Mouse (Mus musculus) spleen, postnatal 14 days (tissue): ENCODE results near the gene Rrp36.

Experiments
- DNase-seq, 2 experiments: peaks; one replicate each; pipeline ENCODE4 v3.0.0; 2021 to 2022; ENCODE audit warnings: low spot score in 2 of 2

Rrp36 gene

DNA sequence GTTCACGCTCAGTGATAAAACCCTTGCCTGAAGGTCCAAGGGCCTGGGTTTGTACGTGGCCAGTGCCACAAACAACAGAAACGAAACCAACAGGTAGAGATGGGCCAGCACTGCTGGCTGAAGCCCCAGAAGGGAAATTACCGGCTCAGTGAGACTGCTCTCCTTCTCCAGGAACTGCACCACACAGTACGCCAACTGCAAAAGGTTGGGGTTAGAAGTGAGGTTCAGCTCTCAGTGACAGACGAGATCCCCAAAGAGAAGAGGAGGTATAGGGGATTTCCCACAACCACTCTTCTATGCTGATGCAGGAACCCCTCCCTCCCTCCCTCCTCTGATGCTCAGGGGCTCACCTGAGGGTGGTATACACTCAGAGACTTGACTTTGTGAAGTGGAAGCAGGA is 11.8 kb upstream of the Rrp36 start:
- DNase-seq, result no peak

DNA sequence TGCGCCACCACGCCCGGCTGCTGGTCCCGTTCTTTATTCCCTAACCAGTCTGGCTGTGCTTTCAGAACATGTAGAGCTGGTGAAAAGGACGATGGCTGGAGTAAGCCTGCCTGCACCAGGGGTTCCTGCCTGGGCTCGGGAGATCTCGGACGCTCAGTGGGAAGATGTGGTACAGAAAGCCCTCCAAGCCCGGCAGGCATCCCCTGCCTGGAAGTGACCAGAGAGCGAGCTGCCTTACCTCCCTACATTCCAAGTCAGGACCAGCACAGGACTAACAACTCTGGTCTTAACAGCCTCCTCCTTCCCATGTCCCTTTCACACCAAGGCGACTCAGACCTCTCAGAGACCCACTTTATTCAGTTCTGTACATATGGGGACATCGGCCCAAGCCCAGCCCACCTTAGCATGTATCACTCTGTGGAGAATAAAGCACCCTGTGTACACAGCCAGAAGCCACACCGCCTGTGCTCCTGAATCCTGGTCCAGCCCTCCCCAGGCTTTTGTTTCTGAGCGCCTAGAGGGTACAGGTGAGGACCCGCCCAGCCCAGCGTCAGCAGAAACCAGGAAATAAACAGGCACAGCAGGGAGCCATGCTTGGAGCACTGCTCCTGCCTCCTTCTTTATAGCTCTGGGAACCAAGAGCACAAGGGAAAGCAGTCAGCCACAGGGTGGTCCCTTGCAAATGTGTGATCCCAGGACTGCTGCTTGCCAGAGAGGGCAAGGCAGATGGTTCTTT is 8.7 kb upstream of the Rrp36 start:
- DNase-seq, result no peak

DNA sequence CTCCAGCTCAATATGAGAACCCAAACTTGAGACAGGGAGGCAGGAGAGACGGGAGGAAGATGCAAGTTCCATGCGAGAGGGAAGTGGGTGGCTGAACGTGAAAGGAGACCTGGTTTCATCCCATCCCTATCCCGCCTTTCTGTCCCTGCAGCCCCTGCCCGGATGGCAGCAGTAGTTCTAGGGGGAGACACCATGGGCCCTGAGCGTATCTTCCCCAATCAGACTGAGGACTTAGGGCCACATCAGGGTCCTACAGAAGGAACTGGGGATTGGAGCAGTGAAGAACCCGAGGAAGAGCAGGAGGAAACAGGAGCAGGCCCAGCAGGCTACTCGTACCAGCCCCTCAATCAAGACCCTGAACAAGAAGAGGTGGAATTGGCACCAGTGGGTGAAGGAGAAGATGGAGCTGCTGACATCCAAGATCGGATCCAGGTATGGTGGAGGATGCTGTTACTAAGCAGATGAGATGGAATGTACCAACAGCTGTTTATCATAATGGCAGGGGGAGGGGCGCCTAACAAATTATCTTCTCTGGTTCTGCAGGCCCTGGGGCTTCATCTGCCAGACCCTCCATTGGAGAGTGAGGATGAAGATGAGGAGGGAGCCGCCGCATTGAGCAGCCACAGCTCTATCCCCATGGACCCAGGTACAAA is 7.4 kb upstream of the Rrp36 start:
- DNase-seq, result no peak

DNA sequence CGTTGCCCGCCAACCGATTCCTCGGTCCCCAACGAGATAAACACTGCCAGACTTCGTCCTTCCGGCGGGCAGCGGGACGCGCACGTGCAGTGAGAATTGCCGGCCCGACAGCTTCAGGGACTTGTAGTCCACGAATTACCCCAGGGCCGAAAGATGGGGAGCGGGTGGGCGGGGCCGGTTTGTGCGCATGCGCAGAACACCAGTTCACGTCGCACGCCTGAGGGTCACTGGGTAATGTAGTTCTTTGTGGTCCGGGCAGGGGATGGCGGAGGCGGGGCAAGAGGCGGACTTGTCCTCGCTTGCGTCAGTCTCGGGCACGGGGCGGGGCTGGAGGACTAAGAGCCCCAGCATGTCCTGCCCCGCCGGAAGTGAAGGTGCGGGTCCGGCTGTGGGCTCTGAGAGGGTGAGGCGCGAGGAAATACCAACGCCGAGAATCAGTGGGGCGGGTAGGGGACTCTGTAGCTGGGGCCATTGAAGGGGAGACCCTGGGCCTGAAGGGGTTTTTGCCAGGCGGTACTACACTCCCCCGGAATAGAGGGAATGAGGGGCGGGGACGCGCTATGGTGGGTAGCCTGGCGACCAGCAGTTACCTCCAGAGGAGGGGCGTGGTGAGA is 6.7 kb upstream of the Rrp36 start, which contains the start of gene Klhdc3:
Klhdc3 (minus strand) TSS at position 155 of the 614 bp plus-strand sequence.
- peak; percentile 95 for DNase-seq

DNA sequence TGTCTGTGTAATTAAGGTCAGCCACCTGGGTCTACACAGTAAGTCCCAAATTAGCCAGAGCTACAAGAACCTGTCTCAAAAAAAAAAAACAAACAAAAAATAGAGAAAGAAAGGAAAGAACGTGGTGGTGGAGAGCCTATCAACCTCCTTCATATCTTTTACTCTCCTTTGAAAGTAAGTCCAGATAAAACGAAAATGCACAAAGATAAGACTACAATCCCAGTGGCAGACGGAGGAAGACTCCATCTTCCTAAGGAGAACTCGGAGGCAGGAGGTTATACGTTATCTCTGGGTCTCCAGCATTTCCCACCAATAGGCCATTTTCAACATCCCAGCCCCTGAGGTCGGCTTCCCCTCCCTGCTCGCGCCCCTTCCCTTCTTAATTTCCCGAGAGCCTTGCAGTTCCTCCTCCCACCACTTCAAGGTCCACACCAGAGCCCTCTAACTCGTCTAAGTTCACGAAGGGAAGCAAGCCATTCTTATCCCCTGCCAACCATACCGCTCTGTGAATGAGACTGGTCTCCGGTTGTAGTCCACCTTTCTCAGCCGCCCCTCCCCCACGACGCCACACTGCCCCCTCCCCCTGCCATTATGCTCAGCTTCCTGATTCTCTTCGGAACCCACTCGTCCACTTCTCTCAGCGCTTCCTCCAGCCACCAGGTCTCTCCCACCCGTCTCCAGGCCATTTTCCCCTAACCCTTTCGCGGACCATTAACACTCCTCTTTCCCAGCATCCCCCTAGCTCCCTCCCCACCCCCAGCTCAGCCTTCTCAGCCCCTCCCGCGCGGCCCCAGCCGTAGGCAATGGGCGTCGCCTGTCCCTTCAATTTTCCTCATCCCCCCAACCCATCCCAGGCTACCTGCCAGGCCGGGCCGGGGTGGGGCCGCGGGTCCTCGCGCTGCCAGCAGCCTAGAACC is 5.9 kb upstream of the Rrp36 start:
- DNase-seq, result peak in 1 of 2 experiments; percentile 20

DNA sequence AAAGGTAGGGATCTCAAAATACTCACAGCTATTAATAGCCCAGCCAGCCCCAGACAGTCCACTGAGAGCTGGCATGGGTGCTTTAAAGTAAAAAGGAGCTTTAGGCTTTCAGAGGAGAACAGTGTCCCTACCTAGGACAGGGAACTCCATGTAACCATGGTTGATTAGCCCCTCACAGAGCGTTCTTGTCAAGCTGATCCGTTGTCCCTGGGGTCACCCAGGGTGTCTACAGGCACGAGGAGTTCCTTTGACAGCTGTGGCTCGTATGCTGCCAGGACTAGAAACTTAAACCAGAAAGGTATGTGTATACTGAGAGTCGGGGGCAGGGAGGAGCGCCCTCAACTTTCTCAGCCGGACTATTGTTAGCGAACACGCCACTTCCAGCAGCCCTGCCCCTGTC is 4.8 kb upstream of the Rrp36 start:
- no peak for DNase-seq

DNA sequence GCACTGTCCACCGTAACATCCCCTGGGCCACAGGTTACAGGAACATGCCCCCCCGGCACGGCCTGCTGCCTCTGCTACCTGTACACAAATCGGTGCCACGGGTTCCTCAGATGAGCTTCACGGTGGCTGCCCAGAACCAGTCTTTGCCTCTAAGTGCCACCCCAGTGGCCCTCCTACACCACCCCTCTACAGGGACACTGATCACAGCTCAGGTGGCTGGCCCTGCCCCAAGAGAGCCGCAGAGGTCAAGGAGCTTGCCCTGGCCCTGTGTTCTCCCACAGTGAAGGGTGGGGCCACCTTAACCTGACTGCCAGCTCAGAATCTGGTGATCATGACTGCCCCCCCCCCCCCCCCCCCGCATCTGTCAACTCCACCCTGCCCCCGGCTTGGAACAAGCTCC is 4.3 kb upstream of the Rrp36 start, which contains the start of gene Mea1:
Mea1 (plus strand) TSS at position 378 of the 400 bp plus-strand sequence.
- no peak for DNase-seq

DNA sequence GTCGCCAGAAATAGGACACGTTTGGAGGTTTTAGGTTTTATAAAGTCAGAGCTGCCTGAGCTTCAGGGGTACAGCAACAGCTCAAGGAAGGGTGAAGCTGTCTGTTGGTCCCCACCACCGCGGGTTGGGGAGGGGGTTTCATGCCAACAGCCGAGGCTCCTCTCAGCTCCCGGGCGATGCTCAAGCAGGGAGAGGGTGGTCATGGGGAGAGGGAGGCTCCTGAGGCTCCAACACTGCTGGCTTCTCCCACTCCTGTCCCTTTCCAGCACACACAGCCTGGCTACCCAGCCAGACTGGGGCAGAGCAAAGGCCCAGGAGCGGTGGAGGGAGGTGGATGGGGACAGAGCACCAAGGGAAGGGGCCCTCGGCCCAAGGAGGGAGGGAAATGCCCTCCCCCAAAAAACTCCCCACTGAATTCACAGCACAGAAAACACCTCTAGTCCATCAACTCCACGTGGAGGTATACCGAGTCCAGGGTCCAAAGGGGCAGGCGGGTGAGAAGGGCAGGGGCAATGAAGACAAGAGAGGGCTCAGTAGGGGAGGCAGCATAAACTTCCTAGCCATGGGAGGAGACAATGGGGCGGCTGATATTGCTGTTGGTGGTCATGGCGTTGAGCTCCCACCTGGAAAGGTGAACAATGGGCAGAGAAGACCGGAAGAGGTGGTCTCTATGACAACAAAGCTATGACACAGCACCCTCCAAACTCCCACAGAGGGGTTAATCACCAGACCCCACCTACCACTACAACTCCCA is 555 bp upstream of the Rrp36 start:
- DNase-seq, result no peak

DNA sequence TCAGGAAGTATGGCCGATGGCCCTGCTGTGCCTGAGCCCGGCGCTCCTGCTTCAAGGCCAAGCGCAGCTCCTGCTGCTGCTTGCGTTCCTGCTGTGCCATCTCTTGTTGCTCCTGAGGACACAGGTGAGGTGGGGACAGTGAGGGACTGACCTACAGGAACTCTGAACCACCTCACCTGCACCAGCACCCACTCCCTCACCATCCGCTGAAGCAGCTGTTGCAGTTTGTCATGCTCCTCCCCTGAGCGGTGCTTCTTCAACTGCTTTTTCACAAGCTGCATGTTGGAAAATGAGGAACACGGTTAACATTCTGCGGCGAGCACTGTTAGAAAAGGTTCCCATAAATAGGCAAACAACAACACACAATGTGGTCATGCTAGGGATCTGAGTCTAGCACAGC is 4.2 kb downstream of the Rrp36 start:
- no peak for DNase-seq

DNA sequence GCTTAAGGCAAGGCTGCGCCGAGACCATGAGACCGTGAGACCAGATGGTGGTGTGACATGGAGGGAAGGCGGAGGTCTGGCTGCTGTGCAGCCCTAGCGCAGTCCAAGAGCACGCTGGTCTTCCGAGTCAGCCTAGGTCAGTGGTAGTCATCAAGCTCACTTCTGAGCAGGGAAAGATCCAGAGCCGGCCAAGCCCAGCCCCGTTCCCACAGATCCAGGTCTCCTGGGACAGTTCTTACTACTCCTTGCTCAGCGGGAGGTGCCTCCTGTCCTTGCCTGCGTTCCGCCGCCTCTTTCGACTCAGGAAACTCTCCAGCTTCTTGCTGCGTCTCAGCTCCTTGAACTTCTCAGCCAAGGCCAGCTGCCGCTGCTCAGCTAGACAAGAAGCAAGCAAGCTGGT is 6.4 kb downstream of the Rrp36 start:
- no peak for DNase-seq

DNA sequence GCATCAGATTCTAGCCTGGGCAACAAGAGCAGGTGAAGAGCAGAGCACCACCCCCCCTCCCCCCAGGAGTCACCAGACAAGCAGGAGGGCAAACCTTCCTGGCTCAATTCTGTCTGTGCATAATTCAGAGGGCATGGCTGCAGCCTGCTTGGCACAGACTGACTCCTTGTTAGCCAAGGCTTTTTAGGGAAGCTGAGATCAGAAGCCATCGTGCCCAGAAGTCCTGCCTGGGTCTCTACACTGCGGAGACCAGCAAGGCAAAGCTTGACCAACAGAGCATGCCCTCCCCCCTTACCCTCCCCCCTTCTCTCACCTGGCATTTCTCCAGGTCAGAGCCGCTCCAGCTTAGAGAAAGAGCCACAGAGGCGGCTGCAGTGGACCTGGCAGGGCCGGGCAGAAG is 11.4 kb downstream of the Rrp36 start:
- DNase-seq, result no peak

DNA sequence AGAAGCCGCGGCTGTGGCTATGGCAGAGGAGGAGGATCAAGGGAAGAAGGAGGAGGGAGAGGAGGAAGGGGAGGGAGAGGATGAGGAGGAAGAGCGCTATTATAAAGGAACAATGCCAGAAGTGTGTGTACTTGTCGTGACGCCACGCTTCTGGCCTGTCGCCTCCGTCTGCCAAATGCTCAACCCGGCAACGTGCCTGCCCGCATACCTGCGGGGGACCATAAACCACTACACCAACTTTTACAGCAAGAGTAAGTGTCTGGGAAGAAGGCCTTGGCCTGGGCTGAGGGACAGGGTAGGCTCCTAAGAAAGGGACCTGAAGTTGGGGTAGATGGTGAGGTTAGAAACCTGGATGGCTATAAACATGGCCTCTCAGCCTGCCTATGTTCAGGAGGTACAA is 12.2 kb downstream of the Rrp36 start:
- no peak for DNase-seq

DNA sequence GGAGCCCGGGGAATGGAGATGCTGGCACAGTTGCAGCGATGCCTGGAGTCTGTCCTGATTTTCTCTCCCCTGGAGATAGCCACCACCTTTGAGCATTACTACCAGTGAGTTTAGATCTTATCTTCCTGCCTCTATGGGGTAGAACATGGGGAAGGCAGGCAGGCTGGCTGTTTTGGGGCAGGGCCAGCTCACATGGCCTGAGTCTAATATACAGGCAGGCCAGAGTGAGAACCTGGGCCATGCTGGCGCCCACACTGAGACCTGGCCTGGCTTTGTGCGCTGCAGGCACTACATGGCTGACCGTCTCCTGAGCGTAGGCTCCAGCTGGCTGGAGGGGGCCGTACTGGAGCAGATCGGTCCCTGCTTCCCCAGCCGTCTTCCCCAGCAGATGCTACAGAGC is 12.8 kb downstream of the Rrp36 start:
- no peak for DNase-seq

DNA sequence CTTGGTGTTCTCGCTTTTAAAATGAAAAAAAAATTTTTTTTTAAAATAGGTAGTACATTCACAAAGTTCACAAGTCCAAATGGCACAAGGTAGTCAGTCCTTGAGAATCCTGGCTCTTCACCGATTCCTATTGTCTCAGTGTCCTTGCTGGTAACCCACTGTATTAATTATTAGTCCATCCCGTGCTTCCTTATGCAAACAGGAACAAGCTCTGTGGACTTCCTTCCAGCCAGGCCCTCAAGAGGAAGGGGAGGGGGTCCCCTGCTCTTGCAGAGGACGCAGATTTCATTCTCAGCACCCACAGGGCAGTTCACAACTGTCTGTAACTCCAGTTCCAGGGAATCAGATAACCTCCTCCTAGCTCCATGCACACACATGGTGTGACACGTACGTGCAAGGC is 18.1 kb downstream of the Rrp36 start:
- no peak for DNase-seq

DNA sequence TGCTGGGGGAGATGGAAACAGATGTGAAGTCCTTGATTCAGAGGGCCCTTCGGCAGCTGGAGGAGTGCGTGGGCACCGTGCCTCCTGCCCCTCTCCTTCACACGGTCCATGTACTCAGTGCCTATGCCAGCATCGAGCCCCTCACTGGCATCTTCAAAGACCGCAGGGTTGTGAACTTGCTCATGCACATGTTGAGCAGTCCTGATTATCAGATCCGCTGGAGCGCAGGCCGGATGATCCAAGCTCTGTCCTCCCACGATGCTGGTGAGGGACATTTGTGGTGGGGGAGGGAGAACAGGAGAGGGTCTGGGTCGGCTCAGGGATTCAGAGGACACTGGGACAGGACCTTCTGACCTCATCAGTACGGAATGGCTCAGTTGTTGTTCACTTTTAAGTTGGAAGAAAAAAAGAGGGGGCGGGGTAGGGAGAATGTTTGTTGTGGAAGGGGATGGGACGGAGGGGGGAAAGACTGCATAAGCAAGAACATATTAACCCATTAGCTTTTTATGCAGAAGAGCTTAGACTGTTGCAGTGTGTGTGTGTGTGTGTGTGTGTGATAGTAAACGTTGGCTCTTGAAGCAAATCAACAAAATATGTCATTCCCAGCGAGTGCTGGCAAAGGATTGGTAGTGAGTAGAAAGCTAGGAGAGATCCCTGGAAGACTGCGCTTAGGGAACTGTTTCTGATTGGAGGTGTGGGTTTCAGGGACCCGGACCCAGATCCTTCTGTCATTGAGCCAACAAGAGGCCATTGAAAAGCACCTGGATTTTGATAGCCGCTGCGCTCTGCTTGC is 22.2 kb downstream of the Rrp36 start:
- no peak for DNase-seq

DNA sequence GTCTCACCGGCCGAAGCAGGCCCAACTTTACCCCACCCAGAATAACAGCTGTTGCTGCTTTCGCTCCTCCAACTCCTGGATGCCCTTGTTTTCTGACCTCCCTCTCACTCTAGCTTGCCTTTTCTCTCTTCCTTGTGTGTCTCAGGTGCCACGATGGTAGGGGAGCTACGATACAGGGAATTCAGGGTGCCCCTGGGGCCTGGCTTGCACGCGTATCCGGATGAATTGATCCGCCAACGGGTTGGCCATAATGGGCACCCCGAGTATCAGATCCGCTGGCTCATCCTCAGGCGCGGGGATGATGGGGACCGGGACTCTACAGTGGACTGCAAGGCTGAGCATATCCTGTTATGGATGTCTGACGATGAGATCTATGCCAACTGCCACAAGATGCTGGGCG is 22.9 kb downstream of the Rrp36 start:
- no peak for DNase-seq

DNA sequence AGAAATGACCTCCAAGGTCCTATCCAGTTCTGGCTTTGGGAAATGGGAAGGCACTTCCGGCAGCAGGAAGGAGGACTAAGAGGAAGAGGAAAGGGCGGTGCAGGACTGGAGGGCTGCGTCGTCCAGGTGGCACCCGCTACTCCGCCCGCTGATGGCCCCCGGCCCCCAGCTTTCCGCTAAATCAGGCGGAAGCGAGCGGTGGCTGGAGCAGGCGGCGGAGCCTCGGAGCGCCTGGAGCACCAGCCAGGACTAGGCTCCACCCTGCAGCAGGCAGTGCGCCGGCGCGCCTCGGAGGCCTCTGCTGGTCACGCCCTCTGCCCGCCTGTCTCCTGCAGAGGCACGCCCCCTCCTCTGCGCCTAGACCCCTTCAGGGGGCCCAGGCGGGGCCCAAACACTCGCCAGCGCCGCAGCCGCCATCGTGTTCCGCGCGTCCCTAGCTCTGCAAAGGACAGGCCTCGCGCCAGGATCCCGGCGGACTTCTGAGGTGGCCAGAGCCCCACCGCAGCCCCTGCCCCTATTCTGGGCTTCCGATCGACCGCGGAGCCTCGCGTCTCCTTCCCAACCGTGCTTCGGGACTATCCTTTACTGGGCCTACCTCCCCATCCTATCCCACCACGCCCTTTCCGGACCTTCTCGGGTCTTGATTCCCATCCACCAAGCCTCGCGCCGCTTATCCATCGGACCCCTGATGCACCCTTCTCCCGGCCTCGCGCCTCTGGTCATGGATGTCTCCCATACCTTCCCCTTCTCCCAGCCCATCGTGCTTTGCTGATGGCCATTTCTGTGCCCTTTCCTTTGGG is 23.7 kb downstream of the Rrp36 start, which contains the start of gene Cul7:
Cul7 (plus strand) TSS at position 106 of the 800 bp plus-strand sequence.
- DNase-seq, result peak; percentile 58 to 65

DNA sequence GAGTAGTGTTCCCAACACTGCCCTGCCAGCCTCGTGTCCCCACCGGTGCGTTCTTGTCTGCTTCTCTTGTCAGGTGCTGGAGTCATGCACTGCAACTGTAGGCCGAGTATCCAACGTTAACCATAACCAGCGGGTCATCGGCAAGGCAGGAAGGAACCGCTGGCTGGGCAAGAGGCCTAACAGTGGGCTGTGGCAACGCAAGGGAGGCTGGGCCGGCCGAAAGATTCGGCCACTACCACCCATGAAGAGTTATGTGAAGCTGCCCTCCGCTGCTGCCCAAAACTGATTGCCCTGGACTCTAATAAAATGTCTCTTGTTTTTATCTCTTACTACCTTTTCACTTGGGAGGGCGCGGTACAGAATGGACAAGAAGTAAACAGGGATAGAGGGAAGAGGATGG is 24.3 kb downstream of the Rrp36 start:
- DNase-seq, result no peak

DNA sequence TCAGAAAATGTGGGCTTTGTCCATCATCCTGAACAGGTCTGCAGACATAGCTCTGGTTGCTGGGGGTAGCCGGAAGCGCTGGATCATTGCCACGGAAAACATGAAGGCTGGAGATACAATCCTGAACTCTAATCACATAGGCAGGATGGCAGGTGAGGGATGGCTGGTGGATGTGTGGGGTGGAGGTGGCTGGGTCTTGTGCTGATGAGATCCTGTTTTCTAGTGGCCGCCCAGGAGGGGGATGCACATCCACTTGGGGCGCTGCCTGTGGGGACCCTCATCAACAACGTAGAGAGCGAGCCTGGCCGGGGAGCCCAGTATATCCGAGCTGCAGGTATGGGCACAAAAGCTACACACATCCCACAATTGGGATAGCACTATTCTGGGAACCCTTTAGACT is 25.7 kb downstream of the Rrp36 start:
- no peak for DNase-seq
